Mouse (Mus musculus) liver, embryonic 14.5 days (tissue): ENCODE measurements around the gene Zfp771.

Experiments used
- CTCF ChIP-seq: IDR thresholded peaks from 2 replicates; pipeline ENCODE4 v1.5.1; 2016; ENCODE audit warnings: antibody characterized with exemption, low read depth, control low read depth
- EP300 ChIP-seq: IDR thresholded peaks from 2 replicates; pipeline ENCODE4 v1.6.1; 2016; ENCODE audit warnings: antibody characterized with exemption, low read depth

GRCm38 (mm10) chr7:127270256-127270655 lies 26.2 kb downstream of the Zfp771 start:
- no peak for TF ChIP-seq CTCF
- TF ChIP-seq EP300 = no peak
